Mouse (Mus musculus) lung, adult 2 months (tissue): ENCODE measurements around the gene Nppc.

Source experiments
- CTCF ChIP-seq: fragments of 200-500 bp; IDR thresholded peaks from 2 replicates; pipeline ENCODE4 v1.5.1; 2011; ENCODE audit warnings: mild to moderate bottlenecking, low read length, control low read depth; ENCODE audit not compliant: insufficient read depth
- POLR2A ChIP-seq: fragments of 200-500 bp; IDR thresholded peaks from 2 replicates; pipeline ENCODE4 v1.6.1; 2011; ENCODE audit warnings: low read depth, mild to moderate bottlenecking, control low read depth, low read length, borderline replicate concordance; ENCODE audit errors: extremely low read depth

DNA sequence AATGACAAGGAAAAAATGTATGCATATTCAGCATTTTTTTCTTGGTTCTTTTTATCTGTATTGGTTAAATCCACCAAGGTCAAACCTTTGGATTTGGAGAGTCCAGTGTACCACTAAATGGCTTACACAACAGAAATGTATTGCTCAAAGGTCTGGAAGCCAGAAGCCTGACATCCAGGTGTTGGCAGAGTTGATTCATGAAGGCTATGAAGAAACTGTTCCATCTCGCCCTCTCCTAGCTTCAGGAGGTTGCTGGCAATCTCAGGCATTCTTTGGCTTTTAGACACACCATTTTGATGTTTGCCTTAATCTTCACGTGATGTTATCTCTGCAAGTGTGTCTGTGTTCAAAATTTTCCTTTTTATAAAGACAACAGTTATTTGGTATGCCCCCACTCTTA, 41.7 kb upstream of the Nppc start:
- TF ChIP-seq CTCF (no peak), POLR2A (no peak)
